Mouse (Mus musculus) heart, embryonic 14.5 days (tissue): ENCODE measurements around the gene Vps54. TPM values are rescaled to one million over a fixed set of nuclear protein-coding genes. Genes with fewer than 3 reads are reported as not detected.

ENCODE experiments used
- ATAC-seq: fragments of 200-750 bp; cut with Nextera tagmentation; 2 replicates; pipeline ENCODE4 v1.8.0; 2017; ENCODE audit warnings: low read depth, moderate TSS enrichment; ENCODE audit not compliant: insufficient number of reproducible peaks, insufficient read depth, low FRiP score
- H3K27ac ChIP-seq, 2 experiments: fragments of 200-500 bp in 1 of 2; fragments of 300-500 bp in 1 of 2; sonication (generic) in 1 of 2; replicated peaks in 1 of 2; 2 replicates each; pipeline ENCODE4 v1.5.1; 2012 to 2014; ENCODE audit warnings: low read depth in 2 of 2, low read length in 2 of 2, control low read depth in 1 of 2, mild to moderate bottlenecking in 1 of 2, mixed read lengths in 1 of 2; ENCODE audit not compliant: control insufficient read depth in 1 of 2, insufficient read depth in 1 of 2
- H3K27me3 ChIP-seq: fragments of 300-500 bp; sonication (generic); 2 replicates; pipeline ENCODE4 v1.6.1; 2014; ENCODE audit warnings: mild to moderate bottlenecking, low read length, control low read depth; ENCODE audit not compliant: control insufficient read depth, insufficient read depth
- H3K36me3 ChIP-seq: fragments of 300-500 bp; sonication (generic); 2 replicates; pipeline ENCODE4 v1.6.1; 2014; ENCODE audit warnings: mild to moderate bottlenecking, control low read depth, low read length, mixed read lengths; ENCODE audit not compliant: control insufficient read depth, insufficient read depth
- H3K4me1 ChIP-seq, 2 experiments: fragments of 200-500 bp in 1 of 2; fragments of 300-500 bp in 1 of 2; sonication (generic) in 1 of 2; 2 replicates each; pipeline ENCODE4 v1.6.1; 2012 to 2014; ENCODE audit warnings: low read length in 2 of 2, control low read depth in 1 of 2, mixed read lengths in 1 of 2; ENCODE audit not compliant: control insufficient read depth in 2 of 2, insufficient read depth in 2 of 2
- H3K4me2 ChIP-seq: fragments of 300-500 bp; sonication (generic); 2 replicates; pipeline ENCODE4 v1.6.1; 2014; ENCODE audit warnings: mild to moderate bottlenecking, low read length
- H3K4me3 ChIP-seq, 2 experiments: fragments of 200-500 bp in 1 of 2; fragments of 300-500 bp in 1 of 2; sonication (generic) in 1 of 2; 2 replicates each; pipeline ENCODE4 v1.5.1; 2012 to 2014; ENCODE audit warnings: low read length in 2 of 2, mild to moderate bottlenecking in 2 of 2, control low read depth in 1 of 2, low read depth in 1 of 2, moderate library complexity in 1 of 2; ENCODE audit not compliant: control insufficient read depth in 1 of 2, insufficient read depth in 1 of 2
- H3K9ac ChIP-seq: fragments of 300-500 bp; sonication (generic); 2 replicates; pipeline ENCODE4 v1.6.1; 2014; ENCODE audit warnings: mild to moderate bottlenecking, low read length
- H3K9me3 ChIP-seq: fragments of 300-500 bp; sonication (generic); 2 replicates; pipeline ENCODE4 v1.6.1; 2016; ENCODE audit warnings: low read length, control low read depth; ENCODE audit not compliant: control insufficient read depth
- WGBS: fragments of 180-500 bp; shearing (Covaris S2); extraction: QIAGEN DNeasy Blood & Tissue Kit; methylation state at CpG from one replicate; pipeline ENCODE4 v1.1.7; 2014; 5-methylcytosine and 5-hydroxymethylcytosine counted together
- polyA plus RNA-seq: library from polyadenylated mRNA; unstranded; fragments of >200 nt; fragmentation: Nextera tagmentation; extraction: Ambion mirVana; gene quantifications from 2 replicates; pipeline ENCODE4 v1.2.1, GENCODE M21; 2014

Gene Vps54
- polyA plus RNA-seq, 1 experiment from 2014 or later, result 12.3 TPM

DNA sequence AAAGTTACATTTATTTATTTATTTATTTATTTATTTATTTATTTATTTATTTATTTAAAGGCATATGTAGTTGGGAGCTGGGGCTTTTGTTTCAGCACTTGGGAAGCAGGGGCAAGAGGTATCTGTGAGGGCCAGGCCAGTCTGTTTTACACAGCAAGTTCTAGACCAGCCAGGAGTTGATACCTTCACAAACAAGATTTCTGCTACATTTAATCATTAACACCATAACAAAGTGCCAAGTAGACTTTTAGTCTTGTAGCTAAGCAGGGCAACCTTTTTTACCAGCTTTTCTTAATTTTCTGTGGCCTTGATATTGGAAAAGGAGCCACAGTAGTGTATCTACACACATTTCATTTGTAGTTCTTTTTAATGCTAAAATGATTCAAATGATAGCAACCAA is 3.7 kb upstream of the Vps54 start:
- Histone ChIP-seq H3K36me3 (no peaks in the 10 kb centered on the region), H3K9me3 (no peaks in the 10 kb centered on the region), H3K27ac (no peak overlapping the region), H3K9ac (no peak overlapping the region), H3K4me3 (no peak overlapping the region), H3K27me3 (no peaks in the 10 kb centered on the region), H3K4me2 (no peak overlapping the region), H3K4me1 (peaks cover 0 to 5% of the 10 kb centered on the region in 2 experiments; a peak in 1 of 4 replicates)
- ATAC-seq, result no peak

DNA sequence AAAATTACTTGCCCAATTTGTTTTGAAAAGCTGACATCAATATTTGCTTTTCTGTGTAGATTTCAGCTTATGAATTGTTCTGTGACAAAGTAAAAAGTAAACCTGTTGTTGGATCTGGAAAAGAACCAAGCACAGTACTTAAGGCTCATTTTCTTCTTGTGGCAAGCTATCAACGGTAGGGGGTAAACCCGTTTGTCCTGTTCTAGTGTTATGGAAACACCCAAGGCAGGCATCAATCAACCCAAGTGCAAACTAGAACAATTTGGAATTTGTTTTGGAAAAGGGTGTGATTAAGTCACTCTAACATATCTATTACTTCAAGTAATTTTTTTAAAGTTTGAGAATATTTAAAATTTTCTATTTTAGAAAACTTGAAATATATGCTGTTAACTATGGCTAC is 3.3 kb upstream of the Vps54 start:
- no peak overlapping the region for H3K4me2 ChIP-seq
- no peaks in the 10 kb centered on the region for H3K27me3 ChIP-seq
- no peaks in the 10 kb centered on the region for H3K36me3 ChIP-seq
- no peak overlapping the region for H3K27ac ChIP-seq
- H3K4me3 ChIP-seq, result no peak overlapping the region
- ATAC-seq, result no peak
- H3K9me3 ChIP-seq, result no peaks in the 10 kb centered on the region
- H3K9ac ChIP-seq, result no peak overlapping the region
- 80% methylated on average over 2 of the region's 2 CpGs for WGBS
- peaks cover 0 to 7% of the 10 kb centered on the region in 2 experiments; a peak in 1 of 4 replicates for H3K4me1 ChIP-seq

DNA sequence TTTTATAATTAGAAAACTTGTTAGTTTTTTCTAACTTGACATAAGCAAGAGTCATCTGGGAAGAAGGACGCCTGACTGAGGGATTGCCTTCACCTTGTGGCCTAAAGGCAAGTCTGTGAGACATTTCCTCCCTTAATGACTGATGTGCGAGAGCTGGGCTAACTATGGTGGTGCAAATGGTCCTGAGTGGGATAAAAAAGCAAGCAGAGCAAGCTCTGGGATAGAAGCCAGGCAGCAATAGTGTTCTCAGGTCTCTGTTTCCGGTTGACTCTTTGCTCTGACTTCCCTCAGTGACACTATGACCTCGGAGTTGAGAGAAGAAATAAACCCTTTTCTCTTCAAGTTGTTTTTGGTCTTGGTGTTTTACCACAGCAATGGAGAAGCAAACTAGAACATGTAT is 2.1 kb upstream of the Vps54 start:
- no peak for ATAC-seq
- Histone ChIP-seq H3K36me3 (no peaks in the 10 kb centered on the region), H3K27ac (no peak overlapping the region), H3K4me1 (peaks cover 0 to 15% of the 10 kb centered on the region in 2 experiments; a peak in 3 of 4 replicates), H3K4me3 (no peak overlapping the region), H3K4me2 (no peak overlapping the region), H3K9me3 (no peaks in the 10 kb centered on the region), H3K9ac (no peak overlapping the region), H3K27me3 (no peaks in the 10 kb centered on the region)
- WGBS, result 66% methylated on average over 4 of the region's 4 CpGs

DNA sequence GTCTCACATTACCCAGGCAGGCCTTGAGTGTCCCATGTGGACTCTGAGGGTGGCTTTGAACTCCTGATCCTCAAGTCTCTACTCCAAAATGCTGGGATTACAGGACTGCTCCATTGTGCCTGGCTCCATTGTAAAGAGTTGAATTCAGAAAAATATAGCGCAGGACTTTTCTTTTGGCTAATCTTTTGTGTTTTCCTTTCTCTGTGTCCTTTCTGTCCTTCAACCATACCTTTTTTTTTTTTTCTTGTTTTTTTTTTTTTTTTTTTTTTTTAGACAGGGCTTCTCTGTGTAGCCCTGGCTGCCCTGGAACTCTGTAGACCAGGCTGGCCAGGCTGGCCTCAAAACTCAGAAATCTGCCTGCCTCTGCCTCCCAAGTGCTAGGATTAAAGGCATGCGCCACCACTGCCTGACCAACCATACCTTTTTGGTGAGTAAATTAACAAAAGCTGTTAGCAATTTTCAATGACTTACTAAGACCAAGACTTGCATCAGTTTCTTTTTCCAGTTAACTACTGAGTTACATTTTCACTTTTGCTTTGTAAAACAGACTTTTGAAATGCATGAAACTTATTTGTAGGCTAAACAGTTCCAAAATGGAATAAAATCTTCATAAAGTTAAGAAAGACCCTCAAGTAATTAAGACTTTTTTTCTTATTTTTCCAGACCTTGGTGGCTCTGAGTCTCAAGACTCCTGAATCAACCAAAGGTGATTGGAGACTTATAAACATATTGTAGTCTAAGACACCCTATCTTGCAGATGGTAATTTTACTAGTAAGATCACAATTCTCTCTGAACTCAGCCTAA is 1.4 kb upstream of the Vps54 start:
- no peaks in the 10 kb centered on the region for H3K36me3 ChIP-seq
- peak overlapping the region; percentile 98; the same call in 1 of the 2 replicates for H3K9ac ChIP-seq
- WGBS, result 91% methylated on average over 2 of the region's 2 CpGs
- peak overlapping the region; percentile 71 for H3K4me2 ChIP-seq
- ATAC-seq, result no peak
- H3K27me3 ChIP-seq, result no peaks in the 10 kb centered on the region
- H3K27ac ChIP-seq, result peak overlapping the region in 1 of 2 experiments; percentile 96; a peak in 1 of 4 replicates
- H3K4me3 ChIP-seq, result peak overlapping the region in 1 of 2 experiments; percentile 95; a peak in 2 of 4 replicates
- no peaks in the 10 kb centered on the region for H3K9me3 ChIP-seq
- H3K4me1 ChIP-seq, result peaks cover 0 to 20% of the 10 kb centered on the region in 2 experiments; a peak in 3 of 4 replicates

DNA sequence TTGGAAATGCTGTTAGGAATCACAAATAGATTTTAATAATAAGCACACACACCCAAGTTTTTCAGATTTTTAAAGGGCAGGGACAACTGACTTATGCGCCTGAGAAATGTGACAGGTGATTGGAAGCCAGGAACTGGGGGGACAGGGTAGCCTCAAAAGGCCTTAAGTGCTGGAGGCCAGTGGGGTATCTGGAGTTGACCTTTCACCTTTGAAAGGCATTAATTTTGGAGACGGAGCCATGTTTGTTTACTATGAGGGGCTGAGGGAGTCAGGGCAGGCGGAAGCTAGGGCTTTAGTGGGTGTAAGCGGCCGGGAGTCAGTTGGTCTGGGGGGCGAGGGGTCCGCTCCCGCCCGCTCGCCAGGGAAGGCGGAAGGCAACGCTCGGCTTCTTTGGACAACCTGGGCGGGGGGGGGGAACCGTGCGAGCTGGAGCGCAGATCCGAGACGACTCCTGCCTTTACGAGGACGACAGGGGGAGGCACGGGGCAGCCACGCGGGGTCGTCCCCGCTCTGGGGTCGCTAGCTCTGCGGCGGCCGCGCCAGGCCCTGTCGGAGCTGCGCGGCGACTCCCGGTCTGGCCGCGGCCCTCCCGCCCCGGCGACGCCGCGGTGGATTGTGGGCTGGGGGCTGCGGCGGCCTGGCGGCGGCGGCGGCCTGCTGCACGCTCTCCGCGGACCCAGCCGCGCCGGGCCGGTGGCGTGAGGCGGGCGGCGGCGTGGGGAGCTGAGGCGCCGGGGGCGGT is 631 bp upstream of the Vps54 start:
- H3K4me1 ChIP-seq, result peaks cover 0 to 20% of the 10 kb centered on the region in 2 experiments; a peak in 3 of 4 replicates
- H3K9ac ChIP-seq, result peak overlapping the region; percentile 98
- H3K4me2 ChIP-seq, result peak overlapping the region; percentile 71
- peak; percentile 81 for ATAC-seq
- peak overlapping the region; percentile 88 to 95 for H3K4me3 ChIP-seq
- no peaks in the 10 kb centered on the region for H3K36me3 ChIP-seq
- no peaks in the 10 kb centered on the region for H3K9me3 ChIP-seq
- H3K27me3 ChIP-seq, result no peaks in the 10 kb centered on the region
- H3K27ac ChIP-seq, result peak overlapping the region; percentile 96
- WGBS, result under 1% methylated on average over 57 of the region's 65 CpGs

DNA sequence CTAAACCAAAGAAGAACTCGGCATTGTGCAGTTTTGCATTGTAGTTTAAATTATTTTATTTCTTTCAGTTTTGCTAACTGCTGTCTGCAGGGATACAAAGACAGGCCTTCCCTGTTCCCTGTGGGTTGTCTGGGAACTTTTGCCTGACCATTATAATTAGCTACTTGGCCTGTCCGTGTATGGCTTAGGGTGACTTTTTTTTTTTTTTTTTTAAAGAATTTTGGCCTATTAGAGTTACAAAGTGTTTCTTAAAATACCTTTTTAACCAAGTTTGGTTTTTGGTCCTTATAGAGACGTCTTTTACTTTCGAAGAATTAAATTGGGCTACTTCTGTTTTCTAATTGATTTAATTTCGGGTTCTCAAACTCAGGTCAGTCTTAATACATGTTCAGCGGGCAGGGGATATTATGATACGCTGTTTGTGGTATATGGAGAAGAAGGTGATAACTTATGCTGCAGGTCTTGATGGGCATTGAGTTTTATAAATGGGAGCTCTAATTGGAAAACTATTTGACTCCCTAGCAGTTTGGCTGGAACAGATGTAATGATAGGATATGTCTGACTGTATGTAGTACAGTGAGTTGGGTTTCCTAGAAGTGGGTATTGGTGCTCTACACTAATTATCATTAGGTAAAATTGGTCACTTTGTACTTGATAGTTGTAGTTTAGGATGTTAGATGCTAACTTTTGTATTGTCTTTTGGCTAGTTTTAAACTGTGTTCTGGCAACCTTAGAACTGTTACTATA is 855 bp downstream of the Vps54 start:
- ATAC-seq, result no peak
- Histone ChIP-seq H3K27me3 (no peaks in the 10 kb centered on the region), H3K4me1 (peaks cover 0 to 20% of the 10 kb centered on the region in 2 experiments; a peak in 3 of 4 replicates), H3K4me2 (peak overlapping the region; percentile 71), H3K9me3 (no peaks in the 10 kb centered on the region), H3K4me3 (peak overlapping the region; percentile 88 to 95), H3K9ac (peak overlapping the region; percentile 98), H3K27ac (peak overlapping the region; percentile 96; a peak in 3 of 4 replicates), H3K36me3 (no peaks in the 10 kb centered on the region)
- 20% methylated on average over 7 of the region's 7 CpGs for WGBS

DNA sequence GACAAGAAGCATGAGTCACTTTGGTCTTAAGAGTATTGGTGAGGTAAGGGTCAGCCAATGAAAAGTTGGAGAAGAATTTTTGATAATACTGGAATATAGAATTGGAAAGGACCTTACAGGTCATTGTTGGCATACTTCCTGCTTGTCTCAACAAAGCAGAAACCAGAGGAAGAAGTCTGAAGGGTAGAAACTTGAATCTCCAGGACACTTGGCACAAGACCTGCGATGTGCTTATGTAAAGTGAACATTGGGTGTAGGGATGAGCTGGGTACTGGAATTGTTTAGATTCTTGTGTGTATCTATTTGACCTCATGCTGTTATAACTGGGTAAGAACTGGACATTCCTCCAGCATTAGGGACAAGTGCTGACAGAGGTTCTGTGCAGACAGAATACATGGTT is 2.3 kb downstream of the Vps54 start:
- Histone ChIP-seq H3K4me3 (no peak overlapping the region), H3K27ac (no peak overlapping the region), H3K27me3 (no peaks in the 10 kb centered on the region), H3K9me3 (no peaks in the 10 kb centered on the region), H3K4me2 (peak overlapping the region; percentile 17; the same call in 1 of the 2 replicates), H3K36me3 (no peaks in the 10 kb centered on the region), H3K4me1 (peaks cover 0 to 20% of the 10 kb centered on the region in 2 experiments; a peak in 3 of 4 replicates), H3K9ac (no peak overlapping the region)
- 56% methylated on average over 1 of the region's 1 CpGs for WGBS
- no peak for ATAC-seq
